In the genomic region with DNA sequence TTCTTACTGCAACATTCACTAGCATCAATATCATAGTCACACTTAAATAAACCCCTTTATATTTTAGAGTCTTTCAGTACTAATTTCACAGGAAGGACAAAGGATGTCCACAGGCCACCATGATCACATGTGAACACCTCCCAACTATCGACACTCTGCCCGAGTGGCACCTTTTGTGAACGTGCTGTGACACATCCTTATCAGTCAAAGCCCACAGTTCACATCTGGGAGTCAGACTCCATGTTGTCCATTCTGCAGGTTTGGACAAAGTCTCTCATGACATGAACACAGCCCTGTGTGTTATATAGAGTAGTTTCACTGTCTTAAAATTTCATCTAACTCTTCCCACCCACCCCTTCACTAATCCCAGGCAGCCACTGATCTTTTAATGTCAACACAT, we compare ENCODE assay signal across 35 mouse cellular contexts.
"Had no signal": no experiment of that assay in that cellular context is flagged by ENCODE, and none has a peak within 500 bp of the region (broad histone marks: within the 10 kb centered on the region; RNA-seq: fewer than 3 reads in every experiment).

No protein-coding gene starts in this region.

- H3K36me3 ChIP-seq: heart, embryonic 10.5 days; heart, embryonic 12.5 days; heart, embryonic 13.5 days; heart, embryonic 15.5 days; hindbrain, embryonic 10.5 days; hindbrain, embryonic 12.5 days; hindbrain, embryonic 13.5 days; hindbrain, embryonic 15.5 days; intestine, embryonic 15.5 days; kidney, embryonic 15.5 days had no signal

- H3K4me3 ChIP-seq: heart, embryonic 10.5 days; heart, embryonic 12.5 days; heart, embryonic 13.5 days; heart, embryonic 15.5 days; hindbrain, embryonic 10.5 days; hindbrain, embryonic 12.5 days; hindbrain, embryonic 13.5 days; hindbrain, embryonic 15.5 days; intestine, embryonic 15.5 days; kidney, embryonic 15.5 days; layer of hippocampus, adult 2 months had no signal

- H3K9ac ChIP-seq: heart, embryonic 12.5 days; heart, embryonic 13.5 days; heart, embryonic 15.5 days; hindbrain, embryonic 12.5 days; hindbrain, embryonic 13.5 days; hindbrain, embryonic 14.5 days; hindbrain, embryonic 15.5 days; intestine, embryonic 15.5 days; kidney, embryonic 15.5 days had no signal

- H3K4me2 ChIP-seq: heart, embryonic 11.5 days; heart, embryonic 12.5 days; heart, embryonic 13.5 days; heart, embryonic 15.5 days; hindbrain, embryonic 12.5 days; hindbrain, embryonic 13.5 days; hindbrain, embryonic 14.5 days; hindbrain, embryonic 15.5 days; intestine, embryonic 15.5 days; kidney, embryonic 15.5 days had no signal

- H3K9me3 ChIP-seq: heart, embryonic 10.5 days; heart, embryonic 12.5 days; heart, embryonic 13.5 days; heart, embryonic 15.5 days; hindbrain, embryonic 10.5 days; hindbrain, embryonic 12.5 days; hindbrain, embryonic 13.5 days; hindbrain, embryonic 15.5 days; intestine, embryonic 15.5 days; kidney, embryonic 15.5 days had no signal

- H3K27me3 ChIP-seq: heart, embryonic 12.5 days; heart, embryonic 13.5 days; heart, embryonic 15.5 days; hindbrain, embryonic 12.5 days; hindbrain, embryonic 13.5 days; hindbrain, embryonic 15.5 days; intestine, embryonic 15.5 days; kidney, embryonic 15.5 days had no signal

- H3K4me1 ChIP-seq: heart, embryonic 12.5 days; heart, embryonic 13.5 days; heart, embryonic 15.5 days; hindbrain, embryonic 10.5 days; hindbrain, embryonic 12.5 days; hindbrain, embryonic 13.5 days; hindbrain, embryonic 15.5 days; intestine, embryonic 15.5 days; kidney, embryonic 15.5 days had no signal

- H3K27ac ChIP-seq: heart, embryonic 10.5 days; heart, embryonic 13.5 days; heart, embryonic 15.5 days; hindbrain, embryonic 10.5 days; hindbrain, embryonic 12.5 days; hindbrain, embryonic 13.5 days; hindbrain, embryonic 14.5 days; hindbrain, embryonic 15.5 days; hindbrain, postnatal 0 days; intestine, embryonic 15.5 days; kidney, embryonic 15.5 days; kidney, postnatal 0 days; layer of hippocampus, adult 2 months had no signal

- DNase-seq: heart, postnatal 10 days; heart, postnatal 14 days; heart, postnatal 36 days; heart, postnatal 4 days; kidney, adult 11 months; kidney, adult 18-20 months; kidney, adult 2 months; kidney, adult 8-10 months; kidney, adult 9 months; kidney, postnatal 10 days; kidney, postnatal 14 days; kidney, postnatal 25 days; kidney, postnatal 36 days; kidney, postnatal 4 days; layer of hippocampus, adult 9-11 months; layer of hippocampus, postnatal 36 days had no signal

- ATAC-seq: hindbrain, embryonic 16.5 days; hindbrain, postnatal 0 days; inflammation-experienced regulatory T-cells, adult 6 months; intestine, embryonic 15.5 days; intestine, embryonic 16.5 days; intestine, postnatal 0 days had no signal
